Mouse (Mus musculus) v-Abl transformed pro-B cells (cell line): ENCODE results near the gene Cyb5r4.

ENCODE experiments used
- in situ Hi-C, 2 experiments: fragments of 400-800 bp; cut with MboI; formaldehyde crosslinking; loops; one replicate each; pipeline ENCODE4 v1.15.1; 2025; ENCODE audit not compliant: unreplicated experiment in 2 of 2

The Cyb5r4 gene

DNA sequence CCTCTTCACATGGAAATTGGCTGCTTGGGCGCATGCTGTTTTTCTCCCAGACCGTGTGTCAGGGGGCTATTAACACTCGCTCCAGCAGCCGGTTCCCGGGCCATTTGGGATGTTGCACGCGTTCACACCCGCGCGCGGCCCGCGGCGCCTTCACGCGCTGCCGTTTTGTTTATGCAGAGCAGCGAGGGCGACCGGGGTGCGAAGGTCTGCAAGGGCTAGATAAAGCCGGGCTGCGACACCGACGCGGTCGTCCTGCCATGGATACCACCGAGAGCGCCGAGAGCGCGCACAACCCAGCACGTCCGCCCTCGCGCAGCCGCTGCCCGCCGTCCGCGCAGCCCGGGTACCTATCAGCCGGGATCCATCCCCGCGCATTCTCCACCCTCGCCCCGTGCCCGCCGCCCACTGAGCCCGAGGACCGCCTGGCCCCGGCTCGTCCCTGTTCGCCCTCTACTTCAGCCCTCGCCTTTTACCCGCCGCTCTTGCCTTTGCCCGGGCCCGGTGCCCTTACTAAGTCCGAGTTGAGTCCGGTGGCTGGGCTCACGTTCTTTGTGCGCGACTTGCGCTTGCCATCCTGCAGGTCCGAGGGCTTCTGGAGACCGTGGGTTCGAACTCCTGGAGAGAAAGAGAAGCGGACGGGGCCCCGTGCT lies 6.4 kb upstream of the Cyb5r4 start, which contains the start of gene Ripply2:
Gene Ripply2 (plus strand): TSS at position 250 of the 650 bp plus-strand sequence.
- in situ Hi-C loops, result loop anchor here (25.0 kb wide), 2 partner anchors 1228 to 1253 kb away; no protein-coding TSS in a partner anchor

DNA sequence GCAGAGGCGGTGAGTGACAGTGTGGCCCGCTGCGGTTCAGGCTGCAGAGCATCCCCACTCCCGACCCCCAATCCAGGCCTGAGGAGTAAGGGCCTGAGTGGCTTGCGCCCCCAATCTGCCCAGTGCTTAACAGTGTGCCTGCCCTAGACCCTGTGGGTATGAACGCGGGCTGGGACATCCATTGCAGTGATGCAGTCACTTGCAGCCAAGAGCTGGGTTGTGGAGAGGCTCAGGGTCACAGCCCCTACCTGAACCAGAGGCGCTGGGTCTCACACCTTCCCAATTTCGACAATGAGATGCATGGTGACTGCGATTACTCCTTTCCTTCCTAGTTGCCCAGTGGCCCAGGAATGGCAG lies 5.9 kb upstream of the Cyb5r4 start:
- in situ Hi-C loops, result loop anchor here (25.0 kb wide), 2 partner anchors 1229 to 1254 kb away; no protein-coding TSS in a partner anchor

DNA sequence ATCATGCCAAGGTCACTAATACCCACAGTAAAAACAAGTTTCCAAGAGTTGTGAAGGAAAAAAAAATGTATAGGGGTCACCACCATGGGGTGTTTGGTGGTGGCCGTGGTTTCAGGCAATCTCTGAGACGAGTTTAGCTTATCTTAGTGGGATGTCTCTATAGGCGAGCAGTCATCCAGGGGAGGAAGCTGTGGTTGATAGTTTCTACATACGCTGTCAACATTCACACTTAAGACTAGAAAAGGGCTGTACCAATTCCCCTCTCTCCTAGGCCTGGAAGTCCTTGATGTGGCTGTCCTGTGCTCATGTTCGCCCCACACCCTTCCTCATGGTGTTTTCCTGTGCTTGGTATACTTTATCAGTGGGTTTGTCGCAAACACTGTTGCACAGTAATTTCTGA lies 4.0 kb downstream of the Cyb5r4 start:
- in situ Hi-C loops, result loop anchor here (5.0 to 25.0 kb wide), 6 partner anchors 72 to 1512 kb away; partner anchors contain the start of genes Dop1a (in 1 of the 2), Ube2cbp (in 1 of the 2) and Zfp949 (in 1 of the 2)

DNA sequence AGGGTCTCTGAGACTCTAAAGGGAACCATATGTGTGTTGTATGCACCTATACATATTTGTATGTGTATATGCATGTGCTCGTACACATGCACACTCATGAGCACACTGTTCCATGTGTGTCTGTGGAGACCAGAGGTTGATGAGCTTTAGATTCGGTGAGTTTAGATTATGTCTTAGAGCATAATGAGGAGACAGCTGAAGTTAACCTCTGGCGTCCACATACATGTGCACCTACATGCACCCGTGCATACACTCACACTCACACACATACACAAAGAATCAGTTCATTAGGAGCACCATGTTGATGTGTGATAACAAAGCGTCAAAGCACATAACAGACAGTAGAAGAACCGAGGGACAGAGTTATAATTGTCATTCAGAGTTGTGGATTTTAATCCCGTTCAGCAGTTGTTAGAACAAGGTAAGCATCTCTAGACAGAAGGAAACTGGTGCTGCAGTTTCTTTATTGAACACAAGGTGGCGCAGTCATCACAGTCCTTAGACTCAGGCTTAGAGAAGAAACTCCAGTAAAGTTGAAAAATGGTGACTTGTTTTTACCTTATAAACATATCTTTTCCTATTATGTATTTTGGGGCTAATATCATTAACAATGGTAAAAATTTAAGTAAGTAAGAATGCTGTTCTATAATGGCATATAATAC lies 5.7 kb downstream of the Cyb5r4 start:
- in situ Hi-C loops, result loop anchor here (5.0 to 25.0 kb wide), 6 partner anchors 70 to 1510 kb away; partner anchors contain the start of genes Dop1a (in 1 of the 2), Ube2cbp (in 1 of the 2) and Zfp949 (in 1 of the 2)

DNA sequence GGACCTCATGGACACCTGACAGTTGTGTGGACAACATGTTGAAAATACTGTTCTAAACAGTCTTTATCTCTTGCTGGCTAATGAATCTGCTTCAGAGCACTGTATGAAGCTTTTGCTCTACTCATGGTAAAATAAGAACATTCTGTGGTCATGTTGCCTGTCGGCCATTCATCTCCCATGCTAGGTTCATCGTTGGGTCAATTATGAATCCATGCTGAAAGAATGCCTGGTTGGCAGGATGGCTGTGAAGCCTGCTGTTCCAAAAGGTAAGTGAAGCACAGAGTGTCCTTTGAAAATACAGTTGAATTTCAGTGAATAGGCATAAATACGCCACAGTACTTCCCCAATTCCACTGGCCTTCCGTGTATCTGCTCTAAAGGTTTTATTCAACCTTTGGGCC lies 10.4 kb downstream of the Cyb5r4 start:
- in situ Hi-C loops, result loop anchor here (5.0 to 25.0 kb wide), 2 partner anchors 215 to 1505 kb away; partner anchors contain the start of gene Zfp949 (in 1 of the 2)

DNA sequence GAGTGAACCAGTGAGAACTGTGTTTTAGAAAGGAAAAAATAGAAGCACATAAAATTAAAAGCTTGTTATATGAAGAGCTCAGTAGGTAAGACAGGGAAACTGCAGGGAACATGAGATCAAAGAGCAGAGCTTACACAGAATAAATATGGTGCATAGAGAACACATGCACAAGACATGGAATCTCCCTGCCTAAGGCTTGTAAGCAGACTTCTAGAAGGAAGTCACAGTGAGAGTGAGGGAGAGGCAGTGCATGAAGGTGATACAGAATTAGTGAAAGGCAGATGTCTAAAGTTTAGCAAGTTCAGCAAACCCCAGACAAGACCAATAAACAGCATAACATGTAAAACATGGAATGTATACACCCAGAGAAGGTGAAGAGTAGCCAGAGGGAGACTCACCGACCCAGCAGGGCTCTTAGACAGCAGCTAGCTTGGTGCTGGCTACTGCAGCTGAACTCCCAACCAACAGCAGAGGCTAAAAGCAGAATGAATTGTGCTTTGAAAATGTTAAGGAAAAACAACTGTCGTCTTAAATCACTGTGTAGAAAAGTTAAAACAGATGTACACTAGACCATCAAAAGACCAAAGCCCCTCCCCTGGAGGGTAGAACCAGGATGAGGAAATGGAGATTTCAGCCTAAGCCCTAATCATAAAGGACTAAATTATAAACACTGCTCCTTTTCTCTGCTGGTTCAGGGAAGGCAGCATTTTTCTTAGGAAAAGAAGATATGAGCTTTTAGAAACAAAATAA lies 13.2 kb downstream of the Cyb5r4 start:
- in situ Hi-C loops, result loop anchor here (5.0 to 25.0 kb wide), 2 partner anchors 212 to 1502 kb away; partner anchors contain the start of gene Zfp949 (in 1 of the 2)

DNA sequence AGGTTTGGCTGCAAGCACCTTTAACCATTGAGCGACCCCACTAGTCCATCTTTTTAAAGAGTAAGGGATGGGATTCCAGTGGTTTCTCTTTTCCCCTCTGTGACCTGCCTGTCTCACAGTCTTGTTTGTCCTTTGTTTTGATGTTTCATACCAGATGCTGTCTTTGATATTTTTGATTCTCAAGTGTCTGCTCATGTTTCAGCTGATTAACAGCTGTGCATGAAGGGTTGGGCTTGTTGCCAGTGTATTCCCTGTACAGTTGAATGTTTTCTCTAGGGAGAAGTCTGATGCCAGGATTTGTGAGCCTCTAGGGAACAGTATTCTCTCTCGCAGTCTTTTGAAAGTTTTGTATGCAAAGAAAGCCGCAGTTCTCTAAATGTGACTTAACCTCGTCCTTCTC lies 27.6 kb downstream of the Cyb5r4 start:
- in situ Hi-C loops, result loop anchor here in 1 of 2 experiments (25.0 kb wide), 1 partner anchor 1488 kb away; the partner anchor contains the start of gene Zfp949

DNA sequence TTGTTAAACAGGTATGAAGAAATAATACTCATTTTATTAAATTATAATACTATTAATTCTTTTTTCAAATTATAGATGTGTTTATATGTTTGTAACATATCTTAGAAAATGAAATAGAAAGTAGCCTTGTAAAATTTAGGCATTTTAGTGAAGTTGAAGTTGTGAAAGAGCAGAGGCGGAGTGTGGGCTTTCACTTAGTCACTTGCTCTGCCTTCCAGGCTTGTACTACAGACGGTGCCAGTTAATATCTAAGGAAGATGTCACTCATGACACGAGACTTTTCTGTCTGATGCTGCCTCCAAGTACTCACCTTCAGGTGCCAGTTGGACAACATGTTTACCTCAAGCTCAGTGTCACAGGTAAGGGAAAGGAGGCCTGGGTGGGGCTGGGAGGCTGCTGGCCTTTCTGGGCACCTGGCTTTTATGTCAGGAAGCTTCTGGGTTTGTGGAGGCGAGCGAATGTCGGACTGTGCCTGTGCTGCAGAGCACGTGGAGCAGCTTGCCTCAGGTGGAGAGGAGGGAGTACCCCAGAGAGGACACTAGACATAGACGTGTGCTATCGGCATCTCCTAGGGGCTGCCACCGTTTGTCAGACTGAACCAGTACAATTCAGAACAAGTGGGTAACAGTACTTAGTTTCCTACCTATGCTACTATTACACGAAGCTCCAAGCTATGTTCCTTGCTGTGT lies 33.9 kb downstream of the Cyb5r4 start:
- in situ Hi-C loops, result loop anchor here in 1 of 2 experiments (25.0 kb wide), 1 partner anchor 1318 kb away; the partner anchor contains the start of gene Ibtk

DNA sequence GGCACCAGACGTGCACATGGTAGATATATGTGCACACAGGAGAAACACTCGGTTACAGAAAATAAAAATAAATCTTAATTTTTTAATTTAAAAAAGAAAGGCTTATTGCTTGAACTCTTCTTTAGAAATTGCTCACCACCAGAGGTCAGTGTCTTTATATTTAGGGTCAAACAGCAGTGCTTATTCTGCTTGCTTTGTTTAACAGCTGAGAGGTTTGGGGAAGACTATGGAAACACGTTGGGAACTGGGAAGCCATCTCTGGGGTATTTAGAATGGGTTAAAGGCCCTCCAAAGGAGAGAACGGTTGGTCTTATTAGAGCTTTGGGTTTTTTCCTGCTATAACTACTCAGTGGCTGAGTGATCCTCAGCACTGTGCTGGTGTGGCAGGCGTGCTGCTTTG lies 40.5 kb downstream of the Cyb5r4 start:
- in situ Hi-C loops, result loop anchor here (5.0 to 25.0 kb wide), 3 partner anchors 35 to 1325 kb away; partner anchors contain the start of gene Ibtk (in 1 of the 2)

DNA sequence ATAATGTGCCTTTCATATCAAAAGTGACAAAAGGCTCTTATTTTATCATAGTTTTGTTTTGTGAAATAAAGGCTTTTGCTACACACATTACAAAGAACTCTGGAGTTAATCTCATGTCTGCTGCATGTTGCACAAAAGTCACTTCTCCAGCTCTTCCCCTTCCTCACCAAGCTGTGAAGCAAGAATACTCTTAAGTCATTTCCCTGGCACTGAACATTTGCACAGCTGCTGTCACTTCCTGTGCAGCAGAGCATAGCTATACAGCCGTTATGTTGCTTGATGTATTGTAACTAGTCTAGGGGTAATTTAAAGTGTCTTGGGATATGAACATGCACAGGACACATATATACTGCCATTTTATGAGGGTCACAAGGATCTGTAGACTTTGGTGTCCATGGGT lies 46.3 kb downstream of the Cyb5r4 start:
- in situ Hi-C loops, result loop anchor here (10.0 to 25.0 kb wide), 2 partner anchors 177 to 1331 kb away; partner anchors contain the start of gene Ibtk (in 1 of the 2)

DNA sequence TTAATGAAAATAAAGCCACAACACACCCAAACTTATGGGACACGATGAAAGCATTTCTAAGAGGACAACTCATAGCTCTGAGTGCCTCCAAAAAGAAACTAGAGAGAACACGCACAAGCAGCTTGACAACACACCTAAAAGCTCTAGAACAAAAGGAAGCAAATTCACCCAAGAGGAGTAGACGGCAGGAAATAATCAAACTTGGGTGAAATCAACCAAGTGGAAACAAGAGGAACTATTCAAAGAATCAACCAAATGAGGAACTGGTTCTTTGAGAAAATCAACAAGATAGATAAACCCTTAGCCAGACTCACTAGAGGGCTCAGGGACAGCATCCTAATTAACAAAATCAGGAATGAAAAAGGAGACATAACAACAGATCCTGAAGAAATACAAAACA lies 49.8 kb downstream of the Cyb5r4 start:
- in situ Hi-C loops, result loop anchor here in 1 of 2 experiments (25.0 kb wide), 1 partner anchor 1334 kb away; the partner anchor contains the start of gene Ibtk

DNA sequence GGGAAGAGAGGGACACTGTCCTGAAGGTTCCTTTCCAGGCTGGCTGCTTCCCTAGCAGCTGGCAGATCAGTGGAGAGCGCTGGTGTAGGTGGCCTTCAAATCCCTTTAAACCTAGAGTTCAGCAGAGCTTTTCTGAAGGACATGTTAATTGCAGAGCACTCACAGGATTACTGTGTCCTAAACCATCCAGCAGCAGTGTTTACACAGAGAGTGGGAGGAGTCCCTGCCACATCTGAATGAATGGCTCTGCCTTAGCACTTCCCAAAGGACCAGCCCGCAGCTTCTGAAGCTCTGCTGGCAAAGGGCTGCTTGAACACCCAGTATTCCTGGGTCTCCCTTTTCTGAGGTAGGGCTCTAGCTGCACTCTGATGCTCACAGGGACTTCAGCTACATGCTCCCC lies 56.1 kb downstream of the Cyb5r4 start:
- in situ Hi-C loops, result loop anchor here in 1 of 2 experiments (25.0 kb wide), 1 partner anchor 1384 kb away; the partner anchor contains the start of gene Gm20537

DNA sequence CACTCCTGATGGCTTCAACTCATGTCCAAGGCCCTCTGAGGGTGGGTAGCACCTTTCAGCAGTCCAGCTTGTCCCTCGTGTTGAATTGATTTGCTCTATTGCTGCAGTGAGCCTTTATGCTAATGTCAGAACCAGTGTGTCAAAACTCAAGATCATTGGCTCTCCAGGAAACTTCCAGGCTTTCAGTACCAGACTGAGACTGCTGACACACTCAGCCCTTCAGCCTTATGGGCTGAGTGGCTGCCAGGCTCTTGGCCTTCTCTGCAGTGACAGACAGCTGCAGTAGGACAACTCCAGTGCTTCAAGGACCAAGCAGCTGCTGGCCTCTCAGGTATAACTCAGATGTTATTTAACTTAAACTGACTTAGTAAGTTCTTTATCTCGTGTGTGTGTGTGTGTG lies 57.7 kb downstream of the Cyb5r4 start:
- in situ Hi-C loops, result loop anchor here in 1 of 2 experiments (25.0 kb wide), 1 partner anchor 1383 kb away; the partner anchor contains the start of gene Gm20537

DNA sequence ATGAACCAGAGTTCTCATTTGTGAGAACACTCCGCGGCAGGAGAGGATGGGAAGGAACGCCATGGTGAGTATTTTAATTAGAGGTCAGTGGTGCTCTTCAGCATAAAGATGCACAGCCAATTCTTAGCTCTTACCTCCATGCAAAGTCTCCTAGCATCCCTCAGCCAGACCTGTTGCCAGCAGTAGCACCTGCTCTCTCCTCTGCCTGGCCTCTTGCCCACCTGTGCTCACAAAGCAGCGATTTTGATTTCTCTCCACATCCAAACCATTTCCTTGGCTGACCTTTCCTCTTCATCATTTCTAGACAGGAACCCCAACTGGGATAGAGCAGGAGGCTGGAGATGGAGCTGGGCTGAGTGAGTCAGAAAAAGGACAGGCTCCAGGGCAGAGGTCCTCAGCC lies 65.2 kb downstream of the Cyb5r4 start:
- in situ Hi-C loops, result loop anchor here in 1 of 2 experiments (25.0 kb wide), 1 partner anchor 1375 kb away; the partner anchor contains the start of gene Gm20537

DNA sequence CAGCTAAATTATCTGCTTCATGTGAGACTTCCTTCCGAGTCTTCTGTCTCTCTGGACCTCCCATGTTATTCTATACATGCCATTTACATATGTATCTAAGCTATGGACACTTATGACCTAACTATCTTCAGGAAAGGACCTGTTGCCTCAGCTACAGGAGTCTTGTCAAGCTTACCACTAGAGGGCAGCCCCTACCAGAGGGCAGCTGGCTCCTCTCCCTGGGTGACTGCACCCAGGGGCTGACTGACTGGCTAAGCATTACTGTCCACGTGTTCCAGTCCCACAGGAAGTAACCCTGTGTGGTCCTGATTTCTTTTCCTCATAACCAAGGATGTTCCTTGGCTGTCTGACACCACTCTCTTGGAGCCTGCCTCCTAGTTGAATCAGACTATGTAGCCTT lies 76.2 kb downstream of the Cyb5r4 start:
- in situ Hi-C loops, result loop anchor here (5.0 to 25.0 kb wide), 4 partner anchors 36 to 1364 kb away; partner anchors contain the start of gene Gm20537 (in 1 of the 2)

DNA sequence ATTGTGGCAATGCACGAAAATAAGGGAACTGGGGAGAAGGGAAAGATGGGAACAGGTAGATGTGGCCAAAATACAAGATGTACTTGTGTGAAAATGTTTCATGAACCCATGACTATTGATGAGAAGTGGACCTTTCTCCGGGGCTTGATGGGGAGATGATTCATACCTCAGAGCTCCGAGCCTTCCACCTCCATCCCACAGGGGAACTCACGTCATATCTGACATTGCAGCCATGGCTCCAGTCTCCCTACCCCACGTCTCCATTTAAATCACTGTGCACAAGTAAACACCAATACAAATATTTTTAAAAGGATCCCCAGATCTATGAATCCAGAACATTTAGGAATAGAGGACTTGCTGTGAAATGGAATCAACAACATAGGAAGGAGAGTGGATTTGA lies 93.2 kb downstream of the Cyb5r4 start:
- in situ Hi-C loops, result no loop called here

DNA sequence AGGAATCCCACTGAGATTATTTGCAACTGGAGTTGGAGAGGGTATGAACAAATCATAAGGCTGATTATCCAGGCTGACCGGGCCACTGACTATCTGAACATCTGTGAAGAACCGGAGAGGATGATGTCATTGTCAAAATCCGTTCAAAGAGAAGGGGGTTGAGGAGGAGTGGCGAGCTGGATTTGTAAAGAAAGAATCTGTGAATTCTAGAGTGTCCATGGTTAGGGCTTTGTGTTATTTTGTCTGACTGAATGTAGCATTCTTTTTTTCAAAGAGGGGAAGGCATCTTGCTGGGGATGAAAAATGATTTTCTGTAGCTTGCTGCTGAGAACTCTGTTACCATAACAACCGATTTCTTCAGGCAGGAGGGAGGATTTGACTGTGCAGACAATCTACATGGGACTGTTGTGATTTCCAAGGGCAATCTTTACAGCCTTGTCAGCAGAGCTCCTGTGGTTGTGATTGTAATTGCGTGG lies 93.7 kb downstream of the Cyb5r4 start:
- in situ Hi-C loops, result no loop called here

DNA sequence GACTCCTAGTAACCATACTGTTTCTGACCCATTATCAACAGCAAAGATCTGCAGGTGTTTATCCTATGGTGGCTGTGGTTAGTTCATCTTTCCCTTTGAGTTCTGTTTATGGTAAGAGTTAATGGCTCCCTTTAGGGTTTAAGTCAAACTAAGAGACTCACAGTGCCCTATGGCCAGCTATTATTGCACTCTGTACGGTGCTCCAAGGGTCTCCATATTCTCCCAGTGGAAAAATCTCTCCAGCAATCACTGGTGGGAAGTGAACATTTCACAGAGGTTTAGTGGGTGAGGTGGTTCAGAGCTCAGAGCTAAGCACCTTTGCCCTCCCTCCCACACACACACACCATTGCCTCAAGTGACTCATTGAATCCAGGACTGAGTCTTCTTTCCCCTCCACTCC lies 94.2 kb downstream of the Cyb5r4 start:
- in situ Hi-C loops, result no loop called here

DNA sequence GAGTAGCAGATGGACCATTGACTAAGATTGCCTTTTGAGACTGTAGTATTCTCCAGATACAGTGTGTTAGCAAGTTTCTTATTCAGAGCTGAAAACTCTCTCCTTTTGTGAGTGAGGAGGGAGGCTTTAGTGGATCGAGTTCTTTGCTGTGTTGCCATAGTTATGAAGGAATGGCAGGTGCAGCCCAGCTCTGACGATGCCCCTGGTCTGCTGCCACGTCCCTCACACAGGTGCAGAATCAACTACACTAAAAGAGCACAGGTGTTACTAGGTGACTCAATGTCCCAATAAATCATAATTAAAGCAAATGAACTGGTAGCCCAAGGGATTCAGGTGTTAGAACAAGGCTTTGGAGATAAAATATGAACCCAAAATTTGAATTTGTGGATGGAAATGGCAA lies 97.2 kb downstream of the Cyb5r4 start:
- in situ Hi-C loops, result no loop called here
